Mouse (Mus musculus): ENCODE results near the gene Gm12166. TPM values are rescaled to one million over a fixed set of nuclear protein-coding genes. Genes with fewer than 3 reads are reported as not detected.

Gm12166 gene
- polyA plus RNA-seq, 1 experiment: 20.6 TPM

DNA sequence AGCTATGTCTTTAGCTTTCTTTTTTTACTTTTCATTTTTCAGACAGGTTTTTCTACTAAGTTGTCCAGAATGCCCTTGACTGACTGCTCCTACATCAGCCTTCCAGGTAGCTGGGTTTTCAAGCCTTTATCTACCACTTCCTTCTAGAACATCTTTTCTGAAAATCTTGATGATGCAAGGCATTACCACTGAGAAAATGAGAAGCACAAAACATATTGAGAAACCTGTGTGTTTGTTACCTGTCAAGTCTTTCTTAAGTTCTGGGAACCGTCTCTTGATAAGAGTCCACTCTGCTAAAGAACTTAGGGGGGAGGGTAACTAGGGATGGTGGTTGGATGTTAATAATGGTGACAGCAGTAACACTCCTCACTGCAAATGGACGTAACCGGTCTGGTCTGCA, 23.4 kb upstream of the Gm12166 start:
- DNase-seq (ENCODE audit: low read depth, low spot score): no peak
- WGBS: 79% methylated on average over 3 of the region's 3 CpGs

- 76% methylated on average over 17 of the region's 17 CpGs for WGBS
- no peak for DNase-seq (ENCODE audit: low read depth, low spot score)
Observed at GRCm38 (mm10) chr11:46073850-46074688, 21.9 kb upstream of the Gm12166 start.

- DNase-seq (ENCODE audit: low read depth, low spot score): no peak
- 44% methylated on average over 15 of the region's 15 CpGs for WGBS
Observed at GRCm38 (mm10) chr11:46073061-46073849, 21.1 kb upstream of the Gm12166 start.

GRCm38 (mm10) chr11:46072466-46073060, 20.4 kb upstream of the Gm12166 start:
- 59% methylated on average over 8 of the region's 8 CpGs for WGBS
- DNase-seq (ENCODE audit: low read depth, low spot score): no peak

GRCm38 (mm10) chr11:46070789-46071188, 18.7 kb upstream of the Gm12166 start:
- no peak for DNase-seq (ENCODE audit: low read depth, low spot score)
- WGBS: 61% methylated on average over 8 of the region's 8 CpGs

- 80% methylated on average over 4 of the region's 4 CpGs for WGBS
Observed at GRCm38 (mm10) chr11:46070161-46070560, 18.0 kb upstream of the Gm12166 start.

GRCm38 (mm10) chr11:46069408-46070003, 17.4 kb upstream of the Gm12166 start:
- DNase-seq (ENCODE audit: low read depth, low spot score): no peak
- WGBS: 65% methylated on average over 17 of the region's 17 CpGs

More at GRCm38 (mm10) chr11:46070161-46070560, 18.0 kb upstream of the Gm12166 start:
- DNase-seq (ENCODE audit: low read depth, low spot score): no peak

DNA sequence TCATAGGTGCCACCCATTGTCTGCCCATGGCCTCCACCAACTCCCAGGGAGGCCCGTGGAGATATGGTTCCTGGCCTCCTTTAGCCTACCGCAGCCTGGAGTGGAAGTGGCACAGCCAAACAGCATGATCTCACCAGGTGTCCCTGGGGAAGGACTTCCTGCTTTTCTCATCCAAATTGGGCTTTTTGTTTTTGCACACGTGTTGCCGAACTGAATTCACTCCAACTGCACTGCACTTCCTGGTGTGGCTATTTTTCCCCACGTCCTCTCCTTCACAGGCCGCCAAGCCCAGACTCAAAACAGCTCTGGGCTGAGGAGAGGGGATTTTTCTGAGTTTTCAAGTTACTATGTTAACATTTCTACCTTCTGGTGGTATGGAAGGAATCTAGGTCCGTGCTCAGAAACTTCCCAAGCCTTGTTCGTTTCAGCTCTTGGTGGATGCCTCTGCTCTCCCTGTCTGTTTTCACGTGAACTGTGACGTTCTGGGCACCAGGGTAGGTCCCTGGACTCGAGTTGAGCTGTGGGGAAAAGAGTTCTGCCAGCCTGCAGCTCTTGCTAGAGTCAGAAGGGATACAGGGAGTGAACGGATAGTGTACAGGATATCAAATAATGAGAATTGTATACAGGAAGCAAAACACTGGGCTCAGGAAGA, 16.8 kb upstream of the Gm12166 start:
- DNase-seq (ENCODE audit: low read depth, low spot score): no peak
- 46% methylated on average over 12 of the region's 12 CpGs for WGBS

DNA sequence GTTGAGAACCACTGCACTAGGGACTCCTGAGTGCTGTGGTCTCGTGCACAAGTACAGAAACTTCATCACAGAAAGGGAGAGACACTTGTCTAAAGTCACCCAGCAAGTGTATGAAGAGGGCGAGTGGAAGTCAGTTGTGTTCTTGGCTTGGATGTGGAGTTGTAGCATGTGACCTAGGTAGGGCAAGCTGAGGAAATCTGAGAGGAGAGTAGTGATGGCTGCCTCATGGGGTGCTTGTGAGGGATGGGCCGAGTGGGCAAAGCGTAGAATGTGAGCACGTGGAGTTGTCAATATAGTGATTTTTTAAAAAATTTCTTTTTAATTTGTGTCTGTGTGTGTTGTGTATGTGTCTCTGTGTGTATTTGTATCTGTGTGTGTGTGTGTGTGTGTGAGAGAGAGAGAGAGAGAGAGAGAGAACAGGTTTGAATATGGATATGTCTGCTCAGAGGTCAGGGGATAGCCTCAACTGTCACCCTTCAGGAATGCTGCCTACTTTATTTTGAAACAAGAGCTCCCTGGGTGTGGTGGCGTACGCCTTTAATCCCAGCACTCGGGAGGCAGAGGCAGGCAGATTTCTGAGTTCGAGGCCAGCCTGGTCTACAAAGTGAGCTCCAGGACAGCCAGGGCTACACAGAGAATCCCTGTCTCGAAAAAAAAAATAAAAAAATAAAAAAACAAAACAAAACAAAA, 15.4 kb upstream of the Gm12166 start:
- WGBS: 79% methylated on average over 10 of the region's 10 CpGs
- no peak for DNase-seq (ENCODE audit: low read depth, low spot score)

- no peak for DNase-seq (ENCODE audit: low read depth, low spot score)
Observed at GRCm38 (mm10) chr11:46065201-46066011, 13.3 kb upstream of the Gm12166 start.

DNA sequence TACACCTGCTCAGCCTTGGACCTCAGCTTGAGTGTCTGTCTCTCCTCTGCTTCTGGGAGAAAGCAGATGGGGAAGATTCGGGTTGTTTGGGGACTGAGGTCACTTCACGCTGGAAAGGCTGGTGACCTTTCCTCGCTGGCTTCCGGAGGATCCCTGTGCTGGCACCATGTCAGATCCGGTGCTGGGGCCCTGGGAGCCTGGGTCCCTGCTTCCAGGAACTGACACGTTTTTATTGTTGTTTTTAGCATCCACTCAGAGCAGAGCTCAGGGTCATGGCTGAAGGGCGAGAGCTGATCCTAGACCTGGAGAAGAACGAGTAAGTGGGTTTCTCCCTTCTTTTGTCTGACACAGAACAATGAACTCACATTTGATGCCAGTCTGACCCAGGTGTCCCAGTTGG, 12.6 kb upstream of the Gm12166 start:
- WGBS: 59% methylated on average over 8 of the region's 8 CpGs

More at GRCm38 (mm10) chr11:46065201-46066011, 13.3 kb upstream of the Gm12166 start:
- WGBS: 54% methylated on average over 21 of the region's 21 CpGs

DNA sequence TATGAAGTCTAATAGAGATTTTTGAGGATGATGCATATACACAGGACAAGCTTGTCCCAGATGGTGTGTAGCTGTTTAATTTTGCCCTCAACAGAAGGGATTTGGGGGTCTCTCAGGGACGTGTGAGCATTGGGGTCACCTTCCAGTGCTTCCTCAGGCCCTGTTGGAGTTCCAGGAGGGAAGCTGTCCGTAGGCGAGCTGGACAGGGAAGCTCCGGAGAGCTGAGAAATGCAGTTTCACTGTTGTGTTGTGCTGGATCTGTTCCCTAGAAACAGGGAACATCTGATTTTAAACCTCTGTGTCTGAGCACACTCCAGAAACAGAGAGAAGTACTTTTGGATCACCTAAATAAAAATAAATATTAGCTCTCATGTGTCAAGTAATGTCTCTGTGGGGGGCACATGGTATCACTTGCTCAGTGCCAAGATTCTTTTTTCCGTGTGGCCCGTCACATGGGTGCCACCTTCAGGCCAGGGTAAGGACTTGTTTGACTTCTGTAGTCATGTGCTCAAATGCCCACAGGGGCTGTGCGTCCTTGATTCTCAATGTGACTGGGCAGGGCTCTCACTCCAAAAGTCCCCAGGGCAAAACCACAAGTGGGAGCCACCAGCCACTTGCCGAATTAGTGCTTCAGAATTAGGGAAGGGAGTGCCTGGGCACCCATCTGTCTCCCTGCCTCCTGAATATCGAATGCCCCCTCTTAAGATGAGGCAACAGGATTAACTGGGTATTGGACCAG, 11.0 kb upstream of the Gm12166 start:
- no peak for DNase-seq (ENCODE audit: low read depth, low spot score)
- WGBS: 46% methylated on average over 9 of the region's 9 CpGs

More for the DNA sequence above, 12.6 kb upstream of the Gm12166 start:
- no peak for DNase-seq (ENCODE audit: low read depth, low spot score)

GRCm38 (mm10) chr11:46062569-46062968, 10.4 kb upstream of the Gm12166 start:
- DNase-seq (ENCODE audit: low read depth, low spot score): no peak
- WGBS: 58% methylated on average over 4 of the region's 4 CpGs

- 40% methylated on average over 6 of the region's 6 CpGs for WGBS
- no peak for DNase-seq (ENCODE audit: low read depth, low spot score)
Observed at GRCm38 (mm10) chr11:46061776-46062445, 9.8 kb upstream of the Gm12166 start.

DNA sequence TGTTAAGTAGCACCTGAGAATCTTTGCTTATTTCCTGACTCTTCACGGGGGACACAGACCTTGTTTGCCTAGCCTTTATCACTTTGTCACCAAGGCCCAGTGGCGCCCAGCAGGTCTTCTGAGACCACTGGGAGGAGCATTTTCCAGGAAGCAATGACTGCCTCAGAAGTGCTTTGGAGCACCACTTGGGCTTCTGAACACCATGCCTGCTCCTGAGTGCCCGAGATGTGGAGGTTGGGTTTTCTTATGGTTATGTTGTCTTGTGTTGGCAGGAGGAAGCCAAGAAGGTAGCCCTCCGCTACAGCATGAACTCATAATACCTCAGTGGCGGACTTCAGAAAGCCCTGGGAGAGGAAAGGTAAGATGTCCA, 8.5 kb upstream of the Gm12166 start:
- WGBS: 56% methylated on average over 5 of the region's 5 CpGs
- no peak for DNase-seq (ENCODE audit: low read depth, low spot score)

DNA sequence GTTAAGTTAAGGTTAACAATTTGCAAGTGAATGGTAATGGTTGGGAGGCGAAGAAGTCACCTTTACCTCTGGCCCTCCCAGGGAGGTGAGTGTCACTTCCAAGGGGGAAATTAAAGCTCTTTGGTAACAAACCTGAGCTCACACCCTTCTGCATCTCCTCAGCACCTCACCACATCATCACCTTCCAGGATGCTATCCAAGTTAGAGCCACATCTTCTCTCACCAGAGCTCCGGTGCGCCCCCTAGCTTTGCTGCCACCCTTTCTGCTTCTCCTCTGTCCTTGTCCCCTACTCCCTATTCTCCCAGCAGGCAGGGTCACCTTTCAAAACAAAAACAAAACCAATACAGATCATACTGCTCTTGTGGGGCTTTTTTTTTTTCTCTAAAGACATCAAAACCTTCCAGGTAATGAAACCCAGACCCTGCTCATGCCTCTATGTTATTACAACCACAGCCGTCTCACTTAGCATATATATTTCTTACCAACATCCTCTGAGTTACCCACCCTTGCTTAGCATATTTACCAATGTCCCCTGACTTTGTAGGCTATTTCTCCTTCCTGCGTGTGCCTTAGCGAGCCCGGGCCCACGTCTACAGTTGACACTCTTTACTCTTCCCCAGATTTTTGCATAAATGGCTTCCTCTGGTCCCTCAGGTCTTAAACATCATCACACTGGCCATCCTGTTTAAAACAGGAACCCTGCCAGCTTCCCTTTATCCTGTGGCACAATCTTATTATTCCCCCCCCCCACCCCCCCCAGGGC, 7.9 kb upstream of the Gm12166 start:
- DNase-seq (ENCODE audit: low read depth, low spot score): no peak
- 60% methylated on average over 8 of the region's 8 CpGs for WGBS

Data from large intestine, adult 2 months (tissue).